Mouse (Mus musculus): Measurements from ENCODE around the gene Tns4. TPM values are rescaled to one million over a fixed set of nuclear protein-coding genes. Genes with fewer than 3 reads are reported as not detected.
A peak's percentile ranks its signal among the peaks of the same experiment; 100 is the strongest.

The Tns4 gene
- polyA plus RNA-seq, 1 experiment from 2014 or later = 0.22 TPM

DNA sequence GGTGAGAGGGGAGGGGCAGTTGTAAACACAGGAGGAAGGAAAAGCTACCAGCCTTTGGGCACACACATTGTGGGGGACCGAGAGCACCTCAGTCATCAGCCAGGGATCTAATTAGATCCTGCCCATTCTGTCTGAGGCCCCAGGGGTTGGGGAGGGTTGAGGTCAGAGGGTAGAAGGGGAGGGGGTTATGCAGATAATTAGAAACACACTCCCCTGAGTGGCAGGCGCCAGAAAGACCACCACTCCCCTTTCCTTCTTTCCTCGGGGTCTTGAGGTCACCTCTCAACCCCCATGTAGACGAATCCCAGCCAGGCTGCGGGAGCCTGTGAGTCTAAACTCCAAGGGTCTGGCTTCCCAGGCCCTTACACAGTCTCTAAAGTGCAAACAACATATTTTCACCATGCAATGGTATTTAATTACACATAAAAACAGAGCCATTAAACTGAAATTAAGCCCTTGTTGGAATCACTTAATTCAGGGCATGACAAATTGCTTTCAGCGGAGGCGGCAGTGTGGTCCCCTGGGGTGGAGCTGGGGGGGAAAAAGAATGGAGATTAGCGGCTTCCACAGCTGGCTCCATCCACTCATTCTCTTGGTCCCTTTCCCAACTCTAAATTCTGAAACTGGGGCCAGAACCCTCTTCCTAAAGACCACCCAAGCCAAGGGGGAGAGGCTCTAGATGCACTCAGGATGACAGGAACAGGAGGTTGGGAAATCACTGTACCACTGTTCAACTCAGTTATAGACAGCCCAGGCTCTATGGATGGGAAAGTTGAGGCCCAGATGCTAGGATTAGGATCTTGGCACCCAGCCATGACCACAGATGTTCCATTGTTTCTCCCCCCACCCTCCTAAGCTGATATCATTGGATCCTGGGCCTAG, 33.3 kb downstream of the Tns4 start:
- H3K4me2 ChIP-seq (ENCODE audit: low read length) = no peak overlapping the region

DNA sequence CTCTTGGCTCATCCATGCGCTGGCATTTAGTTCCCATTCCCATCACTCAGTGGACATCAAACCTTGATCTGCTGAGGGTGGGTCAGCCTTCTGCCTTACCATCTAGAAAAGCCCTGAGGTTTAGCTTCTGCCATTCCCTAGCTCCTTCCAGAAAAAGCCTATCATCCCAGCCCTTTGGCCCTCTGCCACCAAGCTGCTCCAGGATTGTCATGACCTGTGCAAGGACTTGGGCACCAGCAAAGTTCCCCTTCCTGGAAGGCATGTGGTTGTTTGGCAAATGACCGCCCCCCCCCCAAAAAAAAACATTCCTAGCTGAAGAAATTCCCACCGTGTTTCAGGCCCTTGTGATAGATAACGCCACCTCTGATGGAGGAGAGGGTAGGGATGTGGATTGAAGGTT, 34.0 kb downstream of the Tns4 start:
- no peaks in the 10 kb centered on the region for H3K9me3 ChIP-seq (ENCODE audit: control insufficient read depth, low read length)
- no peak overlapping the region for H3K9ac ChIP-seq (replicated peaks; ENCODE audit: low read length)
- no peak for ATAC-seq (ENCODE audit: low FRiP score, low TSS enrichment)
- no peak overlapping the region for H3K27ac ChIP-seq (replicated peaks; ENCODE audit: low read depth, low read length)
- peaks cover 5% of the 10 kb centered on the region; the same call in 1 of the 2 replicates for H3K4me1 ChIP-seq (ENCODE audit: control insufficient read depth, insufficient read depth, low read length)
- no peak overlapping the region for H3K4me3 ChIP-seq (replicated peaks; ENCODE audit: low read depth, low read length)
- 0 out of 2 replicates have a peak, but pooled peaks cover 3% of the 10 kb centered on the region for H3K36me3 ChIP-seq (ENCODE audit: control insufficient read depth, insufficient read depth, low read length)
- H3K27me3 ChIP-seq (ENCODE audit: control insufficient read depth, insufficient read depth, low read length) = no peaks in the 10 kb centered on the region
- H3K4me2 ChIP-seq (ENCODE audit: low read length) = no peak overlapping the region
- DNase-seq = no peak
- 64% methylated on average over 4 of the region's 4 CpGs for WGBS

More for the DNA sequence above, 33.3 kb downstream of the Tns4 start:
- ATAC-seq (ENCODE audit: low FRiP score, low TSS enrichment) = no peak
- Histone ChIP-seq H3K4me3 (replicated peaks; ENCODE audit: low read depth, low read length) (no peak overlapping the region), H3K27me3 (ENCODE audit: control insufficient read depth, insufficient read depth, low read length) (no peaks in the 10 kb centered on the region), H3K9ac (replicated peaks; ENCODE audit: low read length) (no peak overlapping the region), H3K9me3 (ENCODE audit: control insufficient read depth, low read length) (no peaks in the 10 kb centered on the region), H3K36me3 (ENCODE audit: control insufficient read depth, insufficient read depth, low read length) (0 out of 2 replicates have a peak, but pooled peaks cover 3% of the 10 kb centered on the region), H3K4me1 (ENCODE audit: control insufficient read depth, insufficient read depth, low read length) (peaks cover 5% of the 10 kb centered on the region; the same call in 1 of the 2 replicates), H3K27ac (replicated peaks; ENCODE audit: low read depth, low read length) (no peak overlapping the region)
- peak; percentile 49 for DNase-seq
- 3% methylated on average over 8 of the region's 8 CpGs for WGBS

DNA sequence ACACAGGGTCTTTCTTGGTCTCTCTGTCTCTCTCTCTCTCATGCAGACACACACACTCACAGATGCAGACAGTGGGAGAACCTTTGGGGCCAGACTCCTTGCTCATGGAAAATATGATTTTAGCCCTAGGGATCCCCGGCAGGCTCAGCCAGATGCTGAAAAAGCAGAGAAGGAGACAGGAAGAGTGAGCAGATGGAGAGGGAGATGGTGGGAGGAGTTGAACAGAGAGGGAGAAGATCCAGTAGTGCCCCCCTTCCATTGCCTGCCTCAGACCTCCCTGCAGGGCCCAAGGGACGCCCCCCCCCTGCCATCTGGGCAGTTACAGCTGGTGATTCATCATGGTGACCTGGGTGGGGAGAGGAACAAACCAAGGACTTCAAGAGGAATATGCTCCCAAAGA, 41.5 kb downstream of the Tns4 start:
- H3K27ac ChIP-seq (replicated peaks; ENCODE audit: low read depth, low read length) = peak overlapping the region; percentile 52

DNA sequence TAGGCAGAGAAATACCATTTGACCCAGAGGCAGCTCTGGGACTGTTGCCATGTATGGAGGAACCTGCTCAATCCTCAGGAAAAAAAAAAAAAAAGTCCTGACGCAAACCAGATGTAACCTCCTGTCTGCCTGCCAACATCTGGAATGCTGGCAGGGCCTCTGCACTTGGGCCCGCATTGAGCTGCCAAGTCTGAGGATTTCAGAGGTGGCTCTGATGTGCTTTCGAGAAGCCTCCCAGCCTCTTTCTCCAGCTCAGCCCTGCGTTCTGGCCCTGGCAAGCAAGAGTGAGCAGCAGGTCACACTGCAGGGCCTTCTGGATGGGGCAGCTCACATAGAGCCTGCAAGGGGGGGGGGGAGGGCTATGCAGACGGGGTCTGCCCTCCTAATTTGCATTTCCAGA, 42.0 kb downstream of the Tns4 start:
- Histone ChIP-seq H3K27ac (replicated peaks; ENCODE audit: low read depth, low read length) (peak overlapping the region; percentile 52; the same call in 1 of the 2 replicates), H3K4me1 (ENCODE audit: control insufficient read depth, insufficient read depth, low read length) (0 out of 2 replicates have a peak, but pooled peaks cover 7% of the 10 kb centered on the region), H3K9ac (replicated peaks; ENCODE audit: low read length) (0 out of 2 replicates have a peak overlapping the region, but pooled peaks have one; percentile 14), H3K9me3 (ENCODE audit: control insufficient read depth, low read length) (no peaks in the 10 kb centered on the region), H3K27me3 (ENCODE audit: control insufficient read depth, insufficient read depth, low read length) (no peaks in the 10 kb centered on the region), H3K4me3 (replicated peaks; ENCODE audit: low read depth, low read length) (no peak overlapping the region), H3K36me3 (ENCODE audit: control insufficient read depth, insufficient read depth, low read length) (peaks cover 8% of the 10 kb centered on the region; the same call in 1 of the 2 replicates), H3K4me2 (ENCODE audit: low read length) (no peak overlapping the region)
- 63% methylated on average over 5 of the region's 5 CpGs for WGBS
- peak; percentile 15 for DNase-seq
- no peak for ATAC-seq (ENCODE audit: low FRiP score, low TSS enrichment)

More for the DNA sequence above, 41.5 kb downstream of the Tns4 start:
- no peak overlapping the region for H3K4me2 ChIP-seq (ENCODE audit: low read length)
- H3K9me3 ChIP-seq (ENCODE audit: control insufficient read depth, low read length) = no peaks in the 10 kb centered on the region
- 0 out of 2 replicates have a peak, but pooled peaks cover 7% of the 10 kb centered on the region for H3K4me1 ChIP-seq (ENCODE audit: control insufficient read depth, insufficient read depth, low read length)
- no peak overlapping the region for H3K9ac ChIP-seq (replicated peaks; ENCODE audit: low read length)
- DNase-seq (no peak), ATAC-seq (ENCODE audit: low FRiP score, low TSS enrichment) (no peak)
- no peak overlapping the region for H3K4me3 ChIP-seq (replicated peaks; ENCODE audit: low read depth, low read length)
- no peaks in the 10 kb centered on the region for H3K27me3 ChIP-seq (ENCODE audit: control insufficient read depth, insufficient read depth, low read length)
- 73% methylated on average over 2 of the region's 2 CpGs for WGBS
- H3K36me3 ChIP-seq (ENCODE audit: control insufficient read depth, insufficient read depth, low read length) = peaks cover 8% of the 10 kb centered on the region; the same call in 1 of the 2 replicates

DNA sequence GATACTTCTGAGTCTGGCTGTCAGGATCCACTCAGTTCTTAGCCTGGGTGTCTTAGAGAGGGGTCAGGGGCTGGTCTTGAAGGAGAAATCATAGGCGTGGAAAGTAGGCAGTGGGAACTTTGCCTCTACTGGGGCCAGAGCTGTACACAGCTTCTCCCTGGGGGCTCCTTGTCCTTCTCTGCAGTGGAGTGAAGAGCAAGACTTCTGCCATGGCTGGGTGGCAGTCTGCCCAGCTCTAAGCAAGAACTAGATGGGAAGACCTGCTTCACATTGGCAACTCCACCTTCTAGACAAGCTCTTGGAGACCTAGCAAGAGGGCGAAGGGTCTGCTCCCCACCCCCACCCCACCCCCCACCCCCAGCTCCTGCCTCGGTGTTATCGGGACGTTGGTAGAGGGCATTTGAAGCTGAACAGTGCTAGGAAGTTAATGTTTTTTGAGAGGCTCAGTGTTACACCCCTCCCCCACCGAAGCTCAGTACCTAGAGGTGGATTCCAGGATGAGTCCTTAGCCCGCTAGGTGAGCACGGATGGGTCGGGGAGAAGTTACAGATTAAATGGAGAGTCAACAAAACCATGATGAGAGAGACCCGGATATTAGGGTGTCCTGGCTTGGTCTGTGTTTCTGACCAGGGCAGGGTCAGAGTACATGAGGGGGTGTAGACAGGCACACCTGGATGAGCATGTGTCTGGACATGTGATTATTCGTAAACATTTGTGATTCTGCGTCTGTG, 43.8 kb downstream of the Tns4 start:
- Histone ChIP-seq H3K4me3 (replicated peaks; ENCODE audit: low read depth, low read length) (no peak overlapping the region), H3K27me3 (ENCODE audit: control insufficient read depth, insufficient read depth, low read length) (no peaks in the 10 kb centered on the region), H3K27ac (replicated peaks; ENCODE audit: low read depth, low read length) (no peak overlapping the region), H3K36me3 (ENCODE audit: control insufficient read depth, insufficient read depth, low read length) (peaks cover 5% of the 10 kb centered on the region; the same call in 1 of the 2 replicates), H3K4me1 (ENCODE audit: control insufficient read depth, insufficient read depth, low read length) (peaks cover 21% of the 10 kb centered on the region), H3K9ac (replicated peaks; ENCODE audit: low read length) (no peak overlapping the region), H3K4me2 (ENCODE audit: low read length) (no peak overlapping the region), H3K9me3 (ENCODE audit: control insufficient read depth, low read length) (no peaks in the 10 kb centered on the region)
- DNase-seq (no peak), ATAC-seq (ENCODE audit: low FRiP score, low TSS enrichment) (no peak)
- 93% methylated on average over 12 of the region's 12 CpGs for WGBS

DNA sequence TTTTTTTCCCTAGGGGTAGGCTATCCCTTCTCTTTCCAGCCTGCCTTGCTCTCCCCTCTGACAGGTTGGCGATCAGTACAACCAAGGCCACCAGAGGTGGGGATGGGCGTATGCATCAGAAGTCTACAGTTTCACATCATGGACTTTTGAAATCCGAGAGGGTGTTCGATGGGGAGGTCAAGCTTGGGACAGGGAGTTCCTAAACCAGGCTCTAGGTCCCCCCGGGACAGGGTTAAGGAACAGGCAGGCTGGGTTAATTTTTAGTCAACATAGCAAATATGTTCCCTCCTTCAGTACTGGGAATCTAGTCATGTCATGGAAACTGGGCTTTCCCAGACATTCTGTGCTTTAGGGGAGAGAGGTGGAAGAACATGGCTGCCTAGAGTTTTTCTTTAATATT, 44.8 kb downstream of the Tns4 start:
- no peak for ATAC-seq (ENCODE audit: low FRiP score, low TSS enrichment)
- H3K36me3 ChIP-seq (ENCODE audit: control insufficient read depth, insufficient read depth, low read length) = peaks cover 3% of the 10 kb centered on the region; the same call in 1 of the 2 replicates
- no peak overlapping the region for H3K4me2 ChIP-seq (ENCODE audit: low read length)
- H3K27ac ChIP-seq (replicated peaks; ENCODE audit: low read depth, low read length) = no peak overlapping the region
- H3K27me3 ChIP-seq (ENCODE audit: control insufficient read depth, insufficient read depth, low read length) = no peaks in the 10 kb centered on the region
- H3K4me1 ChIP-seq (ENCODE audit: control insufficient read depth, insufficient read depth, low read length) = peaks cover 23% of the 10 kb centered on the region
- DNase-seq = no peak
- no peaks in the 10 kb centered on the region for H3K9me3 ChIP-seq (ENCODE audit: control insufficient read depth, low read length)
- WGBS = 95% methylated on average over 5 of the region's 5 CpGs
- no peak overlapping the region for H3K4me3 ChIP-seq (replicated peaks; ENCODE audit: low read depth, low read length)
- no peak overlapping the region for H3K9ac ChIP-seq (replicated peaks; ENCODE audit: low read length)

DNA sequence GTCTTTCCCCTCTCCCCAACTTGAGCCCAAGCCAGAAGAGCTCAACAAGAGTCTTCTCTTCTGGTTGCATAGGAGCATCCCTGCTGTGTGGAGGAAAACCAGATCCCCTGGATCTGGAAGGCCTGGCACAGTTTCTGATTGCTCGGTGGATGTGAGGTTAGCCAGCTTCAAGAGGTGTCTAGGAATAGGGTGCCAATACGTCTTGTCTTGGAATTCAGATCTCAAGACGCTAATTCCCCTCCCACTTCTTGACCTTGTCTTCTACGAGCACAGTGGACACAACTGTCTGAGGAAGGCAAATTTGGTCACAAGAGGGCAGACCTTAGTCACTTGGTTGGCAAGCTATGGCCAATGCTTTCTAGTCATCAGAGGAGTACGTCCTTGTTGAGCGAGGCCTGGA, 45.5 kb downstream of the Tns4 start:
- Histone ChIP-seq H3K4me2 (ENCODE audit: low read length) (no peak overlapping the region), H3K9me3 (ENCODE audit: control insufficient read depth, low read length) (no peaks in the 10 kb centered on the region), H3K27ac (replicated peaks; ENCODE audit: low read depth, low read length) (no peak overlapping the region), H3K4me3 (replicated peaks; ENCODE audit: low read depth, low read length) (no peak overlapping the region), H3K4me1 (ENCODE audit: control insufficient read depth, insufficient read depth, low read length) (peaks cover 23% of the 10 kb centered on the region), H3K36me3 (ENCODE audit: control insufficient read depth, insufficient read depth, low read length) (no peaks in the 10 kb centered on the region; the same call in 1 of the 2 replicates), H3K27me3 (ENCODE audit: control insufficient read depth, insufficient read depth, low read length) (no peaks in the 10 kb centered on the region), H3K9ac (replicated peaks; ENCODE audit: low read length) (no peak overlapping the region)
- ATAC-seq (ENCODE audit: low FRiP score, low TSS enrichment) (no peak), DNase-seq (no peak)
- WGBS = 91% methylated on average over 6 of the region's 6 CpGs

DNA sequence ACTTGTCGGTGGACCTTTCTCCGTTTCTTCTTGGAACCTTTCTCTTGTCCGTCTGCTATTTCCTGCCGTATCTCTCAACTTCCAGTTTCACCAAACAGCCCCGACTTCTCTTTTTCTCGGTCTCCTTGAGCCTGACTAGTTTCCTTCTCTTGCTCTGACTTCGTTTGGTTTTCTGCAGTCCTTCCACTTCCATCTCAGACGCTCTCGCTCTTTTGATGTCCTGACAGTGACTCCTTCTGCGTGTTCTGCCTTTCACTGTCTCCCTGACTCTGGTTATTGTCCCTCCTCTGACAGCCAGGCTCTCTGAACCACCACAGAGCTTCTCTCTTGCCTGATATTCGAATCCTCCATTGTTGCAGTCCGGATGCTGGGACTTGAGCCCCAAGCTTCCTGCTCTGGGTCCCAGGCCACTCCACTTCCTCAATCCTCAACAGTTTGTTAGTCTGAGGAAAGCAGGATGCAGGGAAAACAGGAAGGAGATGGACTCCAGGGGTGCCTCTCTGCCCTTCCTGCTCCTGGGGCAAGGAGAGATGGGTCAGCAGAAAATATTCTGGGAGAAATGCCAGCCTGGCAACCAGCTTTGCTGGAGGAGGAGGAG, 46.2 kb downstream of the Tns4 start:
- DNase-seq (no peak), ATAC-seq (ENCODE audit: low FRiP score, low TSS enrichment) (no peak)
- Histone ChIP-seq H3K9me3 (ENCODE audit: control insufficient read depth, low read length) (no peaks in the 10 kb centered on the region), H3K27ac (replicated peaks; ENCODE audit: low read depth, low read length) (peak overlapping the region; percentile 32; the same call in 1 of the 2 replicates), H3K27me3 (ENCODE audit: control insufficient read depth, insufficient read depth, low read length) (no peaks in the 10 kb centered on the region), H3K9ac (replicated peaks; ENCODE audit: low read length) (no peak overlapping the region), H3K4me2 (ENCODE audit: low read length) (peak overlapping the region; percentile 99), H3K36me3 (ENCODE audit: control insufficient read depth, insufficient read depth, low read length) (no peaks in the 10 kb centered on the region; the same call in 1 of the 2 replicates), H3K4me3 (replicated peaks; ENCODE audit: low read depth, low read length) (peak overlapping the region; percentile 57), H3K4me1 (ENCODE audit: control insufficient read depth, insufficient read depth, low read length) (peaks cover 21% of the 10 kb centered on the region)
- 58% methylated on average over 12 of the region's 12 CpGs for WGBS
